Mouse (Mus musculus) hindbrain, postnatal 0 days (tissue): Measurements from ENCODE around the gene Cdk17. TPM values are rescaled to one million over a fixed set of nuclear protein-coding genes. Genes with fewer than 3 reads are reported as not detected.

ENCODE experiments used
- ATAC-seq: fragments of 200-750 bp; cut with Nextera tagmentation; 2 replicates; pipeline ENCODE4 v1.8.0; 2017; ENCODE audit warnings: mild to moderate bottlenecking, moderate TSS enrichment, moderate library complexity
- DNase-seq: peaks from one replicate; pipeline ENCODE4 v3.0.0-alpha.2; 2015; ENCODE audit warnings: low spot score
- H3K27ac ChIP-seq: fragments of 300-500 bp; sonication (generic); 2 replicates; pipeline ENCODE4 v1.5.1; 2014; ENCODE audit warnings: mild to moderate bottlenecking
- H3K27me3 ChIP-seq: fragments of 300-500 bp; sonication (generic); 2 replicates; pipeline ENCODE4 v1.6.1; 2014; ENCODE audit warnings: low read length, mixed read lengths; ENCODE audit not compliant: insufficient read depth
- H3K36me3 ChIP-seq: fragments of 300-500 bp; sonication (generic); 2 replicates; pipeline ENCODE4 v1.6.1; 2014; ENCODE audit warnings: low read length, mixed read lengths; ENCODE audit not compliant: insufficient read depth
- H3K4me1 ChIP-seq: fragments of 300-500 bp; sonication (generic); 2 replicates; pipeline ENCODE4 v1.6.1; 2014; ENCODE audit warnings: antibody characterized with exemption, low read length, mixed read lengths; ENCODE audit not compliant: insufficient read depth
- H3K4me2 ChIP-seq: fragments of 300-500 bp; sonication (generic); 2 replicates; pipeline ENCODE4 v1.6.1; 2014; ENCODE audit warnings: low read depth, mild to moderate bottlenecking, low read length, moderate library complexity, mixed read lengths
- H3K4me3 ChIP-seq: fragments of 300-500 bp; sonication (generic); 2 replicates; pipeline ENCODE4 v1.5.1; 2014; ENCODE audit warnings: low read length
- H3K9ac ChIP-seq: fragments of 300-500 bp; sonication (generic); replicated peaks from 2 replicates; pipeline ENCODE4 v1.6.1; 2014; ENCODE audit warnings: mild to moderate bottlenecking, low read length, moderate library complexity, mixed read lengths
- H3K9me3 ChIP-seq: fragments of 300-500 bp; sonication (generic); 2 replicates; pipeline ENCODE4 v1.6.1; 2016; ENCODE audit warnings: low read length, mixed read lengths
- CTCF ChIP-seq: IDR thresholded peaks from 2 replicates; pipeline ENCODE4 v1.5.1; 2016; ENCODE audit warnings: antibody characterized with exemption, control low read depth, low read depth
- WGBS: fragments of 180-500 bp; shearing (Covaris S2); extraction: QIAGEN DNeasy Blood & Tissue Kit; methylation state at CpG from one replicate; pipeline ENCODE4 v1.1.7; 2014; 5-methylcytosine and 5-hydroxymethylcytosine counted together
- polyA plus RNA-seq: library from polyadenylated mRNA; unstranded; fragments of >200 nt; fragmentation: Nextera tagmentation; extraction: Ambion mirVana; gene quantifications from 2 replicates; pipeline ENCODE4 v1.2.1, GENCODE M21; 2015
- total RNA-seq: library from RNA; depleted of rRNA; stranded (reverse); fragments of >200 nt; gene quantifications from 2 replicates; pipeline ENCODE4 v1.2.3, GENCODE M21; 2014

Gene Cdk17
- total and polyA plus RNA-seq, 2 experiments from 2014 or later, result 32.6 to 63.3 TPM

DNA sequence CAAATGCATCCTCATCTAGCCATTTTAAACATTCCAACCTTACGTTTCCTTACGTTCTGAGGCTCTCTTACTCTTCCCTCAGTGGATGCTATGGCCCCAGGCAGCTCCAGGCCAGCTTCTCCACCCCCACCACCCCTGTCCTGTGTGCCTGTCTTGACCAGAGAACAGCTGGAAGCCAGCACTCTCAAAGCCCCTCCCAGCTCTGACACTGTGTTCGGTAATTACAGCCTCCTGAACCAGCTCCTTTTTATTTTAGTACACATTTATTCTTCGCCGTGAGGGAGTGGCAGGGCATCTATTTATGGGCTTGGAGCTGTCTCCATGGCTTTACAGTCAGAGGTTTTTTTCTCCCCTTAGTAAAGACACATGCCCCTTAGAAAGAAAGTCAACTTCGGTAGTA lies 87.2 kb downstream of the Cdk17 start:
- H3K9me3 ChIP-seq, result no peaks in the 10 kb centered on the region
- H3K4me3 ChIP-seq, result no peak overlapping the region
- ATAC-seq, result no peak
- 55% methylated on average over 6 of the region's 6 CpGs for WGBS
- no peak overlapping the region for H3K9ac ChIP-seq
- no peaks in the 10 kb centered on the region for H3K4me1 ChIP-seq
- H3K27me3 ChIP-seq, result no peaks in the 10 kb centered on the region
- no peak overlapping the region for H3K4me2 ChIP-seq
- H3K27ac ChIP-seq, result no peak overlapping the region
- 0 out of 2 replicates have a peak, but pooled peaks cover 3% of the 10 kb centered on the region for H3K36me3 ChIP-seq
- TF ChIP-seq CTCF, result no peak
- DNase-seq, result no peak

DNA sequence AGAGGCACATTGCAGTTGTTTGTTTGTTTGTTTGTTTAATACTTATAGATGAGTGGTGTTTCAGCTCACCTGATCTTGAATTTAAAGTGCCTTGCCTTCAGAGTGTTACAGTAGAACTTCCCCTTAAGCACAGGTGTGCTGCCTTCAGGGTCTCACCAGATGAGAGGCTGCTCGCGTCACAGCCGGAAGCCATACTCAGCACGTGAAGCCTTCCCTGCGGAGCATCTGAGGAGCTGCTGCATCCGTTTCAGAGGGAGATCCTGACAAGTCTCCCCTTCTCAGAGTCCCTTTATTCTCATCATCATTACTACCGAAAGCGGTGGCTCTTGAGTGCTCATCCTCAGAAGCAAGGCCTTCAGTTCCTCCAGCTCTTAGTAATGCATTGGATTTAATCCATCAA lies 87.7 kb downstream of the Cdk17 start:
- no peak for TF ChIP-seq CTCF
- Histone ChIP-seq H3K27ac (no peak overlapping the region), H3K9me3 (no peaks in the 10 kb centered on the region), H3K4me2 (no peak overlapping the region), H3K36me3 (0 out of 2 replicates have a peak, but pooled peaks cover 3% of the 10 kb centered on the region), H3K4me3 (no peak overlapping the region), H3K27me3 (no peaks in the 10 kb centered on the region), H3K9ac (no peak overlapping the region), H3K4me1 (no peaks in the 10 kb centered on the region)
- 81% methylated on average over 8 of the region's 8 CpGs for WGBS
- DNase-seq (no peak), ATAC-seq (no peak)

DNA sequence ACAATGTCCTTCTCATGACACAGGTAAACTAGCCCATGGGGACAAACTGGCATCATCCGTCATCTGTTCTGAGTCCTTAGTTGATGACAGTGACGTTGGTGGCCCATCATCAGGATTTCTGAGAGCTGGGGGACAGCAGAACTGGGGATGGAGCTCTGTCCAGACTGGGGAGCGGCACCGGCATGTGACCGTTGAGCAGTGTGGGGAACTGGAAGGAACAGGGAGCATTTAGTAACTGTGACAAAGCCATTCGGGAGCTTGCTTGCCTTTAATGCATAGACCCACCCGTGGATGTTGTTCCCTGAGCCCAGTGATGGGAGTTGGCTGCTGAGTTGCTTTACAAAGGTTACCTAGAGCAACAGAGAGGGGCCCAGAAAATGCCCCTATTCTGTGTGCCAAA lies 89.2 kb downstream of the Cdk17 start:
- no peak for TF ChIP-seq CTCF
- Histone ChIP-seq H3K4me2 (no peak overlapping the region), H3K9me3 (no peaks in the 10 kb centered on the region), H3K36me3 (0 out of 2 replicates have a peak, but pooled peaks cover 3% of the 10 kb centered on the region), H3K9ac (no peak overlapping the region), H3K27ac (peak overlapping the region; percentile 20; the same call in 1 of the 2 replicates), H3K27me3 (no peaks in the 10 kb centered on the region), H3K4me1 (0 out of 2 replicates have a peak, but pooled peaks cover under 1% of the 10 kb centered on the region), H3K4me3 (no peak overlapping the region)
- DNase-seq (no peak), ATAC-seq (0 out of 2 replicates have a peak, but pooled peaks have one; percentile 30)
- 53% methylated on average over 7 of the region's 7 CpGs for WGBS

DNA sequence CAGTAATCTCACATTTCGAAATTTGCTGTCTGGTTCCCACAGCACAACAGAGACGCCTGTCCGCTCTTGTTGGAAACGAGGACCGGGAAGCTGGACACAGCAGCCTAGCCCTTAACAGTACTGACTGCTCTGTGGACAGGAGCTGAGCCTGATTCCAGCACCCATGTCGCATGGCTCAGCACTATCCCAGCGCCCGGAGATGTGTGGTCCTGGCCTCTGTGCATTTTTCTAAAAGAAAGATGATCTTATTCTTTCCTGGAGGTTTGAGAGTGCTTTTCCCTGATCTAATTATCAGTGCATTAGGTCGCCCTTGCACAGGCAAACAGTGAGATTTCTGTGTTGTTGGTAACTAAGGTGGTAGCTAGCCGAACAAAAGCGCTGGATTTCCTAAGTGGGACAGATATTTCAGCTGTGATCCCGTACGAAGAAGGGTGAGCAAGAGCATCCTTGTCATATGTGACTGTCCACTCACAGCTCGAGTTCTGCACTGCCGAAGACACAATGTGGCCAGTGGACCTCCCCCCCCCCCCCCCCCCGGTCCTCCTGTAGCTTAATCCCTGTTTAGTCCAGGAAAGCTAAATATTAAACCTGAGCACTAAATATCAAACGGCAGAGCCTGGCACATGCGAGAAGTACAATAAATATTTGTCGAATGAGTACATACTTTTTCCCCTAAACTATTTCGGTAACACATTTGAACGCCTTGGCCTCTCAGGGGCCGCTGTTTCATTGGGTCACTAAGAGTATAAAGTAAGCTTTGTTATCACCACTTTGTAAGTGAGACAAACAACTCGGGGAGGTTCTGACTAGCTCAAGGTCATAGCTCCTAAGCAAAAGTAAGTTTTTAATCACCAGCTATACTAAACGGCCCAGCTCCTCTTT lies 90.0 kb downstream of the Cdk17 start:
- peak overlapping the region; percentile 20; the same call in 1 of the 2 replicates for H3K27ac ChIP-seq

DNA sequence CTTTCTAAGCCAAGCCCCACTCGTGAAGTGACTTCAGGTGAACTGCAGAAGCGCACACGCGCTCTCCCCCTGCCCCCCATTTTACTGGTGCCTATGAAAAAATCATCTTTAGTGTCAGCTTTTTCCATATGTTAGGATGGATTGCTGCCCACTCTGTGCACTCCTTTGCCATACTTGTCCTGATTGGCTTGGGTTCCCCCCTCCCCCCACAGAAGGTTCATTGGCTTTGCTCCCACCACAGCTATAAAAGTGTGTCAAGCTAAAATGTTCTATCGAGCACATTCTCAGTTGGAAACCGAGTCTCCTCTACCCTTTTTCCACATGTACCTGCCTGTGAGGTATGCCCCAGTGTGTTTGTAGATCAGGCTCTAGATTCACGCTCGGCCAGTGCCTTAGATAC lies 90.8 kb downstream of the Cdk17 start:
- DNase-seq (no peak), ATAC-seq (no peak)
- no peak overlapping the region for H3K27ac ChIP-seq
- H3K36me3 ChIP-seq, result no peaks in the 10 kb centered on the region
- H3K4me2 ChIP-seq, result no peak overlapping the region
- H3K4me1 ChIP-seq, result peaks cover 11% of the 10 kb centered on the region; the same call in 1 of the 2 replicates
- H3K9ac ChIP-seq, result no peak overlapping the region
- no peak overlapping the region for H3K4me3 ChIP-seq
- 79% methylated on average over 8 of the region's 8 CpGs for WGBS
- H3K27me3 ChIP-seq, result no peaks in the 10 kb centered on the region
- H3K9me3 ChIP-seq, result no peaks in the 10 kb centered on the region
- no peak for TF ChIP-seq CTCF

More for the DNA sequence above, 90.0 kb downstream of the Cdk17 start:
- no peak overlapping the region for H3K4me2 ChIP-seq
- WGBS, result 69% methylated on average over 24 of the region's 24 CpGs
- TF ChIP-seq CTCF, result no peak
- no peaks in the 10 kb centered on the region for H3K27me3 ChIP-seq
- no peak overlapping the region for H3K9ac ChIP-seq
- no peaks in the 10 kb centered on the region for H3K9me3 ChIP-seq
- H3K4me1 ChIP-seq, result peaks cover 8% of the 10 kb centered on the region; the same call in 1 of the 2 replicates
- DNase-seq (no peak), ATAC-seq (0 out of 2 replicates have a peak, but pooled peaks have one; percentile 34)
- no peak overlapping the region for H3K4me3 ChIP-seq
- H3K36me3 ChIP-seq, result 0 out of 2 replicates have a peak, but pooled peaks cover 2% of the 10 kb centered on the region

DNA sequence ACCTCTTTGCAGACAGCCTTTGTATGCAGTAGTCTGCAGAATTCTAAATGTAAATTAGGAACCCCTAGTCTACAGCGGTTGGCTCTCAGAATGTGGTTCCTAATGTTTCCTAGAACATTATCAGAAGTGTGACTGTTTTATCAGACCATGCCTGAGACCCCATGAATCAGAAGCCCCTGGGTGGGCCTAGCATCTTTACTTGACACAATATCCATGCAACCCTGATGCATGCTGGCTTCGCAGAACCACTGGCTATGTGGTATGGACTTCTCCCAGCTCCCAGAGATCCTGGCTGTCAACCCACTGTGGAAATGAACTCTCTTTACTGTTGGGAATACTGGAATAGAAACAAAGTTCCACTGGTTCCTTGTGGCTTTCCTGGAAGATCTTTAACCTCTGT lies 92.0 kb downstream of the Cdk17 start:
- H3K27me3 ChIP-seq, result no peaks in the 10 kb centered on the region
- WGBS, result 91% methylated on average over 2 of the region's 2 CpGs
- no peak for ATAC-seq
- no peak overlapping the region for H3K4me3 ChIP-seq
- TF ChIP-seq CTCF, result no peak
- peaks cover 14% of the 10 kb centered on the region for H3K4me1 ChIP-seq
- H3K36me3 ChIP-seq, result no peaks in the 10 kb centered on the region
- DNase-seq, result no peak
- H3K9ac ChIP-seq, result no peak overlapping the region
- no peaks in the 10 kb centered on the region for H3K9me3 ChIP-seq
- H3K27ac ChIP-seq, result no peak overlapping the region
- no peak overlapping the region for H3K4me2 ChIP-seq

DNA sequence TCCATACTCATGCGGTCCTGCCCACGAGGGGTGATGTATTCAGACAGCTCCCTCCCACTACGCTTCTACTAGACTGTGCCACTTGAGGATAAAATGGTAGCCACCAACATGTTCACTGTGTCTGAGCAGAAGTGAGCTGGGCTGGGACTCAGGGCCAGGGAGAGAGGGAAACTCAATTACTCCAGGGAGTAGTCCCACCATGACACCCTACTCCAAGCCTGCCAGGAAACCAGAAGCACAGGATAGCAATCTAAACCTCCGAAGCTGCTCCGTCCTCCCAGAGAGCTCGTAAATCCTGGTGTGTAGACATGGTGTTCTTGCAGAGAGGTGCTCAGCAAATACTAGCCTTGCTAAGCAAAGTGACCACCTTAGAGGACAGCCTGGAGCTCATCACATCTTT lies 92.5 kb downstream of the Cdk17 start:
- no peaks in the 10 kb centered on the region for H3K9me3 ChIP-seq
- ATAC-seq (no peak), DNase-seq (no peak)
- no peak overlapping the region for H3K4me3 ChIP-seq
- no peaks in the 10 kb centered on the region for H3K36me3 ChIP-seq
- H3K4me1 ChIP-seq, result peaks cover 14% of the 10 kb centered on the region
- TF ChIP-seq CTCF, result no peak
- no peak overlapping the region for H3K9ac ChIP-seq
- no peak overlapping the region for H3K27ac ChIP-seq
- H3K27me3 ChIP-seq, result no peaks in the 10 kb centered on the region
- 94% methylated on average over 6 of the region's 6 CpGs for WGBS
- no peak overlapping the region for H3K4me2 ChIP-seq
